Mouse (Mus musculus): ENCODE measurements around the gene Fam69a. TPM values are rescaled to one million over a fixed set of nuclear protein-coding genes. Genes with fewer than 3 reads are reported as not detected.
"Not testable (repeated sequence)": the region's sequence is repeated elsewhere in the genome, so short reads cannot be mapped to it uniquely, and the experiment has no call there.

The Fam69a gene
- total RNA-seq, 2 experiments from 2014 or later: 30.2 to 36.7 TPM

DNA sequence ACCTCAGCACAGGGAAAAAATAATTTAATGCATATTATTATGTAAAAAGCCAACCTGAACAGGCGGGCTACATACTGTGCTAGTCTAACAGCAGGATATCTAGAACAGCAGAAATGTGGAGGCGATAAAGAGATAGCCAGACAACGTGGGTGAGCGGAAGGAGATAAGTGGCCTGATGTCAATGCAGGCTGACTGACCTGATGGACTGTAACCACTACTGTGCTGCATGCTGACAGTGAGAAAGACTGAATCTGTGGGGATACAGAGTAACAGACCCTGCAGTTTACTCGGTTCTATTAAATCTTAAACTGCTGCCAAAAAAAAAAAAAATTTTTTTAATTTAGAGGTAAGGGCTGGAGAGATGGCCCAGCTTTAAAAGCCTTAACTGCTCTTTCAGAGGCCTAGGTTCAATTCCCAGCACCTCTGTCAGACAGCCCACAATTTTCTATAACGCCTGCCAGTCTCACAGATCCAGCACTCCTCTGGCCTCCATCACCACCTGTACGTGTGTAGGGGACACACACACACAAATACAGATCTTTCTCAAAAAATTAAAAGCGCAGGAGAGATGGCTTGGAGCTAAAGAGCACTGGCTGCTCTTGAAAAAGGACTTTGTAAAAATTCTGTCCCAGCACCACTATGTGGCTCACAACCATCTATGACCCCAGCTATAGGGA lies 27.1 kb downstream of the Fam69a start:
- no peak for DNase-seq
- intact Hi-C loops (cut with DNase I; ENCODE audit: low total_unique reads): no loop called here

DNA sequence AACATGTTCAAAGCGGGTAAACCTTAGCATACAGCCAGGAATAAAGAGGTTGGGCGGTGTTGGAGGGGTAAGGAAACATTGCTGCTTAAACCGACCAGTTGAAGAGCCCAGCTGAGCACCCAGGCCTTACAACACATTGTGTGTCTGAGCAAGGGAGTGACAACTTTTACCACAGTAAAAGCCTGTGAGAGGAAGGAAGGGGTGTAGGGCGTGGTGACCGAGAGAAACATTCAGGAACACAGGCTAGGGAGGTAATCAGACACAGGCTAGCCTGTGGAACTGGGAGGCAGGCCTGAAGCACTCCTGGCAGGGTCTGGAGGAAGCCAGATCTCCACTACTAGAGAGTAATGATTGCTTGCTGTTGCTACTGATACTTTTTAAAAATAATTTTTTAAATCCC lies 36.2 kb downstream of the Fam69a start:
- intact Hi-C loops (cut with DNase I; ENCODE audit: low total_unique reads): no loop called here
- no peak for DNase-seq

DNA sequence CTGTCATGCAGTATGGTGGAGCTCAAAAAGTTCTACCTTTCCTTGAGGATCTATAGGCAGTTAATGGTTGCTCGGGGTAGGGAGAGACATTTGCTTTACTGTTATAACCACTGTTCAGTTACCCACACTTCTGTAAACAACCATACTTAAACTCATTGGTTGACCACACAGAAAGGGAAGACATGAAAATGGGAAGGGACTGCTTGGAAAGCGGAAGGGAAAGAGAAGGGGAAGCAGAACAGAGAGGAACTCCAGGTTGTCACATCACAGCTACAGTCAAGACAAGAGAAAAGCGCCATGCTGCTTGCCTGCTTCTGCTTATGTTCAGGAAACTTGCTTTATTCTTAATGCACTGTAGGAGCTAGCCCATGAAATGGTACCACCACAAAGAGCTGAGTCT lies 37.3 kb downstream of the Fam69a start:
- no peak for DNase-seq
- intact Hi-C loops (cut with DNase I; ENCODE audit: low total_unique reads): no loop called here

DNA sequence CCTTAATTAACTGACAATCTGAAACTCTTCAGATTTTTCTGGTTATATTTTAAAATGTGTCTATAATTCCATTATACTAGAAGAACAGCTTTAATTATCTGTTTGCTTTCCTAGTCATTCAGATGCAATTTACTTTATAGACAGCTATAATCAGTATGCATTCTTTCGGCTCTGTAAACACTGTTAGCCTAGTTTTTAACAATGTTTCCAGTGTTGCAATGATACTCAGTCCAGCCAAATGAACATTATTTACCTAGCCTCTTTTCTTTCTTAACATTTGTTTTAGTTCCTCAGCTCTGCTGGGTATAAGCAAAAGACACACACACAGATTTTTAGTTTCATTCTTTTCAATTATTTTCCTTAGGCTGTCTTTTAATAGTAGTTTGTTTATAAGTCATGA lies 38.0 kb downstream of the Fam69a start:
- DNase-seq: no peak
- intact Hi-C loops (cut with DNase I; ENCODE audit: low total_unique reads): no loop called here

DNA sequence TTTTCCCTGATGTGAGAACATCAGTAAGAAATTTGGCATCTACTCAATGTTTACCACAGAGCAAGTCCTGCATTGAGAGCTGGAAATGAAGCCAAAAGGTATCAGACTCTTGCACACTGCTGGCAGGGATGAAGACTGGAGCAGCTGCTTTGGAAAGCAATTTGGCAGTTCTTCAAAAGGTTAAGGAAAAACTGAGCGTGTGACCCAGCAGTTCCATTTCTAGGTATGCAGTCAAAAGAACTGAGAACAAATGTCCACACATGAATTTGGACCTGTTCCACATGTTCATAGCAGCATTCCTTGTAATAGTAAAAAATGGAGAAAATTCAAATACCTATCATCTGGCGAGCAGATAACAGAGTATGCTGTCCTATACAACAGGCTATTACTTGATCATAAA lies 39.3 kb downstream of the Fam69a start:
- intact Hi-C loops (cut with DNase I; ENCODE audit: low total_unique reads): no loop called here
- DNase-seq: no peak

DNA sequence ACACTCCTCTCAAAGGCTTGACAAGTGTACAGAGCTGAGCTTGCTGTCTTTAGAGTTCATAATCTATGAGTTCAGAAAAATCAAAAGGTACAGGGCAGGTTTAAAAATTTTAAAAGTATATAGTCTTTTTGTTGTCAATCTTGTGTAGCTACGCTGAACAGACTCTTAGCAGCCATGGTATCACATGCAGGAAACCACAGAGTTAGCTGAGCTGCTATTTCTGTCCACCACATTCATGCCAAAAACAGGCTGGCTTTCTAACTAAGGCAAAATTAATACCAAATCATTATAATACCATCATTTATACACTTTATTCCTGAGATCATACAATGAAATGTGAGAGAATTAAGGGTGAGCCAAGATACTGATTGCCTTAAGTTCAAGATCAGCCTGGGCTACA lies 40.4 kb downstream of the Fam69a start:
- intact Hi-C loops (cut with DNase I; ENCODE audit: low total_unique reads): no loop called here
- DNase-seq: no peak

DNA sequence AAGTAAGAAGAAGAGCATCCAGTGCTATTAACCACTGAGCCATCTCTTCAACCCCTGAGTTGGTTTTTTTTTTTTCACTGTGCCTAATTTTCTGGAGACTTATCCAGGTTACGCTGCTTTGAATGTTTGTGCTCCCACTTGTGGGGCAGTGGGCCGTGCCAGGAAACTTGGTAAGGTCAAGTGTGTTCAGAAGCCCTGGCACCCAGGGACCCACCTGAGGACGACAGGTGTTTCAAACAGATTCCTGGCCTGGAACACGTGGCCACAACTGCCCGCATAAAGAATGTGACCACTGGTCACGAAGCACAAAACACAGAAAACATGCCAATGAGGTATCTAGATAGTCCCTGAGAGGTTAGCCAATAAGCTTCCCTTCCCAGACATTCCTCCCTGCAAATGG lies 43.4 kb downstream of the Fam69a start:
- intact Hi-C loops (cut with DNase I; ENCODE audit: low total_unique reads): no loop called here
- DNase-seq: no peak

DNA sequence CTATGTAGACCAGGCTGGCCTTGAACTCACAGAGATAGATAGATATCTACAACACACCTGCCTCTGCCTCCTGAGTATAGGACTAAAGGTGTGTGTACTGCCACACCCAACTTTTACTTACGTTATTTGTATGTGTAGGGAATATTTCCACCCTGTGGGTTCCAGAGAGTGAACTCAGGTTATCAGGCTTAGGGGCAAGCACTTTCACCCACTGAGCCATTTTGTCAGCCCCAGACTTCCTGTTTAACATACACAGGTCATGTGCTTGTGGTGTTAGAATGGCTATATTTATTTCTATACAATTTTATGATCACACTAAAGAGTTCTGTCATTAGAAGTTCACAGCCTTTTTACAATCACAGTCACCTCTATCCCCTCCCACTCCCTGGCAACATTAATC lies 43.9 kb downstream of the Fam69a start:
- DNase-seq: no peak

DNA sequence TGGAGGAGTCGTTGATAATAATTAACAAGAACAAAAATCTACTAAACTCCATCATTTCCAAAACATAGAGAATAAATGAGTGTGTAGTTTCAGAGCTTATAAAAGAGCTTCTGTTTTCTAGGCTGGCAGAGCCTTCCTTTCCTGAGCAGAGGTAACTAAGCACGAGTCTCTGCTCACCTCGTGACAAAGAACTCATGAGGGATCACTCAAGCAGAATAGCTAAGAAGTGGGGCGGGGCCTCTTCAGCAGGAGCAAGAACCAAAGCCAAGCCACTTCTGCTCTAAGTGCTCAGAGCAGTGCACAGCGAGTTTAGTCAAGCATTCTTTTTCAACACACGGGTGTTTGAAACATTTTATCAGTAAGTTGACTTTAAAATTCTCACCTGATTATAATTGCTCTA lies 45.7 kb downstream of the Fam69a start:
- DNase-seq: no peak
- intact Hi-C loops (cut with DNase I; ENCODE audit: low total_unique reads): no loop called here

More for the DNA sequence above, 43.9 kb downstream of the Fam69a start:
- intact Hi-C loops (cut with DNase I; ENCODE audit: low total_unique reads): no loop called here

DNA sequence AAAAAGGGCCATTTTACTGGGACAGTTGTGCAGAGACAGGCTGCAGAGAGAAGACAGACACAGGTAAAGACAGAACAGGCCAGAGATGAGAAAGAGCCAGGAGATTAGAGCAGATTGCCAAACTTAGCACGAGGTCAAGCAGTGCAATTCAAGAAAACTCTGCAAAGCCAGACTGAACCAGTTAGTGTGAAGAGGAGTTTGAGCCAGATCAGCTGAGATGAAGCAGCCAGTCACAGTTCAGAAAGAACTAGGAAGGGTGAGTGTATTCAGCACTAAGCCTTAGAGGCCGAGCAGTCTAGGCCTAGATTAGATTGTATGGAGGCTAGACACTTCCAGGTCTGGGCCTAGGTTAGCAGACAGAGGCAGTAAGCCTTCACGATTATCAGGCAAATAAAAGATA lies 47.2 kb downstream of the Fam69a start:
- intact Hi-C loops (cut with DNase I; ENCODE audit: low total_unique reads): no loop called here
- DNase-seq: no peak

DNA sequence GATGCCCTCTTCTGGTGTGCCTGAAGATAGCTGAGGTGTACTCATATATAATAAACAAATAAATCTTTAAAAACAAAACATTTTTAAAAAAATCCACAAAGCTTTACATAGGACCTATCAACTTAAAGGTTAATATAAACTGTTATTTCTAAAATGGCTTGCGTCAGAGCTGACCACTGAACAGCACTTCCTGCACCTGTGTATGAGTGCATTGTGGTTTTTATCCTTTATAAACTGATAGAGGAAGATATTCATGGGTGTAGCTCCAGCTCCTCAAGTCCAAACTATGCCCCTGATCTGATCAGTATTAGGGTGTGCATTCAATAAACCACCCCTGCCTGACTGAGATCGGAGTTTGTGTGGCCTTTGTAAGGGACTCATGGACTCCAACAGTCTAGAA lies 48.0 kb downstream of the Fam69a start:
- intact Hi-C loops (cut with DNase I; ENCODE audit: low total_unique reads): no loop called here
- no peak for DNase-seq

DNA sequence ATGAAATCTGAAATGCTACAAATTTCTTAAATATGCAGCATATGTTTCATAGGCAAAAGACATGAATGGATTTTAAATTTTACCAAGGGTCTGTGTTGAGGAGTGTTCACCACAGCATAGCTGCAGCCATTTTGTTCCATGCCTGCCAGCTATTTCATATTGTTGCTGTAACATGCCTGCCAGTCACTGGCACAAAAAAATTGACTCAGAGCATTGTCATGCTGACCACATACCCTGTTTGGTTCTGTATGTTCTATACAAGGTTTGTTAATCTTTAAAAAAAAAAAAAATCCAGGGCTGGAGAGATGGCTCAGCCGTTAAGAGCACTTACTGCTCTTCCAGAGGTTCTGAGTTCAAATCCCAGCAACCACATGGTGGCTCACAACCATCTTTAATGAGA lies 48.4 kb downstream of the Fam69a start:
- intact Hi-C loops (cut with DNase I; ENCODE audit: low total_unique reads): not testable (repeated sequence)

DNA sequence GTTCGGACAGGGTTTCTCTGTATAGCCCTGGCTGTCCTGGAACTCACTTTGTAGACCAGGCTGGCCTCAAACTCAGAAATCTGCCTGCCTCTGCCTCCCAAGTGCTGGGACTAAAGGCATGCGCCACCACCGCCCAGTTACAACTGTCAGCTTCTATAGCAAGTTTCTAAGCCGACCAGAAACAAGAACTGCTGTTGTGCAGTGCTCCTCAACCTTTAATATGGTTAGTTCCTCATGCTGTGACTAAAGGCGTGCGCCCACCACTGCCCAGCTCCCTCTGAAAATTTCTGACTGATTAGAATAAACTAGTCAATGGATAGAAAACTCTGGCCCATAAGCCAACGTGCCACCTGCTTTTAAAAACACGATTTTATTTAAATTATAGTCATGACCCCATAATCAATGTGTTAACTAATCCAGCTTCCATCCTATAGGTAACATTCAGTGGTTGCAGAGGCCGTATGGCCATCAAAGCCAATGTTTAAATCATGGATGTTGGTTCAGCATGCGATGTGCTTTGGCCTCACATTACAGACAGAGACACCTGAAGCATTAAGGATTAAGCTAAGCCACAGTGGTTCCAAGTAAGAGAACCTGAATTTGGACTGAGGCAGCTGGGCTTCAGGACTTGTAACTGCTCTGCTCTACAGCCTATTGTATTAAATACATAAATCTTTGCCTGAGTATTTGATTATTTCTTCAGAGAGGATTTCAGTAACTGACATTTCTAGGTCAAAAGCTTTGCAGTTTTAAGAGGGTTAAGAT lies 50.1 kb downstream of the Fam69a start:
- intact Hi-C loops (cut with DNase I; ENCODE audit: low total_unique reads): no loop called here
- no peak for DNase-seq

More for the DNA sequence above, 48.4 kb downstream of the Fam69a start:
- DNase-seq: not testable (repeated sequence)

DNA sequence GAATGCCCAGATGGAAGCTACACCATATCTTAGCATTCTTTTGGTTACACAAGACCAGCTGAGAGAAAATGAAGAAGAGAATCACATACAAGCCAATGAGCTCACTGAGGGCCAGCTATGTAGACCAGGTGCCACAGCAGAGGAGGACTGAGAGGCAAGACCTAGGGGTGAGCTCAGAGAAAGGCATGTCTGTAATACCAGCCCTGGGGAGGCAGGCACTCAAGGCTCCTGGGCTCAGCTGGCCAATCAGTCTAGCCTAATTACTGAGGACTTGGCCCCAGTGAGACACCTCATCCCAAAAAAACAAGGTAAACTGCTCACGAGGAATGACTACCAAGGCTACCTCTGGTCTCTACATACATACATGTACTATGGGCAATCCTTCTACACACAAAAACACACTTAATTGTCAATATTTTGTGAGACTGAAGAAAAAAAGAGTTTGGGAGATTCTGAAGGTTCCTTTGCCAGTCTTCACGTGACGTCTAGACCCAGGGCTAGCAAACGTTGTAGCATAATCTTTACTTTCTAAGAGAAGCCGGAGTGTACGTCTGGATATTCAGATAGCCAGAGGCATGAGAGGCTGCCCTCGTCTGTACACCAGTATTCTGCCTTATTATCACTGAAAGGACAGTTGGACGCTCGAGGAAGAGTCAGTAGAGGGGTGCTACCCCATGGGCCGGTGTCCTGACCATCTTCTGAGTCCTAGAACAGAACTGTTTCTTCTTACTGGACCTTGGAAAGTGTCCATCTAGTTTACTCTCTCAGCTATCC lies 51.9 kb downstream of the Fam69a start:
- DNase-seq: no peak
- intact Hi-C loops (cut with DNase I; ENCODE audit: low total_unique reads): no loop called here

DNA sequence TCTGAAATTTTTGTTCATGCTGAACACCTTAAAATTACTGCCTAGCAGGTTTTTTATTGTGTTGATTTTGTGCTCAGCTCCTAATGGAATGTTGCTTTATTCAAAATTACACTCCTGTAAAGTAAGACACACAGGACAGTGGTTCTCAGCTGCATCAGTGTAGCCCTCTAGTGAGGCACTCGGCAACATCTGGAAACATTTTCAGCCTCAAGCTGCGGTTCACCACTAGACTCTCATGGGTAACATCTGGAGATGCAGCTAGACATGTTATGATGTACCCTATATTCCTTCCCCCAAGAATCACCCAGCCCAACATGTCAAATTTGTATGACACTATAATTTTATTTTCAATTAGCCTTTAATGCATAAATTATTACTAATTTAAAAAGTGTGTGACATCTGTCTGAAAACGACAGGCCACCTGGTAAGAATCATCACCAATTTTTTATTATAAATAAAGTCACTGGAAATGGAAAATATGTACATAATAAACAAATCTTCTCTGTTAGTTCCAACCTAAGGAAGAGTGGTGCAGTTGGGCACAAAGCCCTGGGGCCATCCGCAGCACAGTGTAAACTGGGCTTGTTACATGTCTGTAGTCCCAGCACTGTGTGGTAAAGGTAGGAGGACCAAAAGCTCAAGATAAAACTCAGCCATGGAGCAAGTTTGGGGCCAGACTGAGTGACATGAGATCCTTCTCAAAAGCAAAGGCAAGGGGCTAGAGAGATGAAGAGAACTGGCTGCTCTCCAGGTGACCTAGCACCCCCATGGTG lies 53.5 kb downstream of the Fam69a start:
- intact Hi-C loops (cut with DNase I; ENCODE audit: low total_unique reads): no loop called here
- no peak for DNase-seq

DNA sequence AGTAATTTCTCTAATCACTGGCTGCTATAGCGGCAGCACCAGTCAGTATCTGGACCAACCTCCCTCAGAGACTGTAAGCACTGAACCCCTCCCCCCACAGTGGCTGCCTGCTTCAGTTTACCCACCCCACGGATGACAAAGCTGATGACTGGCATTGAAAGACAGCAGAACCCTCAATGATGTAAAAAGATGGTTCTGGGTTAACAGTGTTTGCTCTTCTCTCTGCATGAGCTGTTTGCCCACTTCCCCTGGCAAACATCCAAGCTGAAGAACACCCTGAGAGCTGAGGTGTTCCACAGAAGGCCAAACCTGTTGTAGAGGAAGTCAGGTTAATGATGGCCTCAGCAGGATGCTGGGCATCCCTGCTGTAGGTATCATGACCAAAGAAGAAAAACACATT lies 54.3 kb downstream of the Fam69a start:
- intact Hi-C loops (cut with DNase I; ENCODE audit: low total_unique reads): no loop called here
- DNase-seq: no peak

DNA sequence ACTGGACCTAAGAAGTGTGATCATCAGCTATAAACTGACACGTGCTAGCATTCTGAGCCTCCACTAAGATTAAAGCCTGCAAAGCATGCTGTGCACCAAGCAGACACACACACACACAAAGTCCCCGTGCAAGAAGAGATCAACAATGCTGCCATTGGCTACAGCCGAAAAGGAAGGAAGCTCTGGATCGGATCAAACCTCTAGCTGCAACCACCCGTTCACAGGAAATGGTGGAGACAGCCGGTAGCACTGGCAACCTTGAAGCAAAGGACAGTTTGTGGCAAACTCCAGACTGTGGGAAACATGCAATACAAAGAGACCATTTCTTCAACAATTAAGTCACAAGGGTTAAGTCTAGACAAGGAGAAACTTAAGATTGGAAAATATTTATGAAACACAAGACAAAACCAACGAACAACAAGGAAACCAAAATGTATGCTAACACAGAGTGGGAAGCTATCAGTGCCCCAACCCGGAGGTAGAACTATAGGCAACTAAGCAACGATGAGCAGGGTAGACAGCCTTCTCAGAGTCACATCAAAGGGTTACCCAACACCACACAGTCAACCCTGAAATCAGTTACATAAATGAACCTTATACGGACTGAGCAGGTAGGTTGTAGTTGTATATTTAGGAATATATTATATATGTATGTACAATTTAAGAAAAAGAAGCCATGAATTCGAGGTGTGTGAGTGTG lies 60.2 kb downstream of the Fam69a start:
- intact Hi-C loops (cut with DNase I; ENCODE audit: low total_unique reads): loop anchor here (10.0 kb wide), 1 partner anchor 78 kb away; no protein-coding TSS in a partner anchor
- no peak for DNase-seq

DNA sequence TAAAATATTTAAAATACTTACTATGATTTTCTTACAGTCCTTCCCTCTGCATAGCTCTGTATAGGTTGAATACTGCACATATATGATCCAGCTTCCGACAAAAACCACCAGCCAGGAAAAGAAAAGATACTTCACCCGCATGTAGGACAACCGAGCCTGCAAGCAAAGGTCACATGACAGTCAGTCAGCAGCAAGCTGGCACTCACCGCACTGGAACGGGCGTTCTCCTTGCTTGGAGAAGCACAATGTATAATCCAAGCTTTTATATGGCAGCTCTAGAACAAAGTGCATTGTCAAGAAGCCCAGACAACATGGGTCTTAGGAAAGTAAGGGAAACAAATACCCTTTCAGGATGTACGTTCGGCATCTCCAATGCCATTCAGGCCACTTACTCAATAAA lies 62.3 kb downstream of the Fam69a start:
- DNase-seq: no peak
- intact Hi-C loops (cut with DNase I; ENCODE audit: low total_unique reads): loop anchor here (10.0 kb wide), 1 partner anchor 80 kb away; no protein-coding TSS in a partner anchor

DNA sequence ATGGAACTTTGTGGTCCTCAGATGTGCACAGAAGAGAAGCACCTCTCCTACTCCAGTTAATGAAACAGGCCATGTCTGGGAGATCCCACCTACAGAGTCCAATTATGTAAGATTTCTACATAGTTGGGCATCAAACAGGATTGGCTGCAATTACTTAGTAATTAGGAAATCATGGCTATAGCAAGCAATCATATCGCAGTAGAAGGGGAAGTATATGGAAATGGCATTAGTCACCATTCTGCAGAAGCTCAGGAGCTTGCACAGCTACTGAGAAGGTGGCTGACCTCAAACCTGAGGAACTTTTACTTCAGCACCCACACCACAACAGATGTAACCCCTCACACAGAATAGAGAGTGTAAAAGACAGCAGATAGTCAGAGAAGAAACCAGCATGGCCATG lies 64.0 kb downstream of the Fam69a start:
- intact Hi-C loops (cut with DNase I; ENCODE audit: low total_unique reads): loop anchor here (10.0 kb wide), 1 partner anchor 82 kb away; no protein-coding TSS in a partner anchor
- no peak for DNase-seq
